Mouse (Mus musculus) heart, embryonic 13.5 days (tissue): ENCODE measurements around the gene Cacna1d. TPM values are rescaled to one million over a fixed set of nuclear protein-coding genes. Genes with fewer than 3 reads are reported as not detected.
A peak's percentile ranks its signal among the peaks of the same experiment; 100 is the strongest.

Experiments
- ATAC-seq: fragments of 200-750 bp; cut with Nextera tagmentation; 2 replicates; pipeline ENCODE4 v1.8.0; 2017; ENCODE audit warnings: moderate TSS enrichment; ENCODE audit not compliant: insufficient number of reproducible peaks, low FRiP score, low TSS enrichment; ENCODE audit errors: extremely low read depth
- H3K27ac ChIP-seq: fragments of 300-500 bp; sonication (generic); replicated peaks from 2 replicates; pipeline ENCODE4 v1.5.1; 2015; ENCODE audit warnings: moderate library complexity, mild to moderate bottlenecking, inconsistent platforms
- H3K27me3 ChIP-seq: fragments of 300-500 bp; sonication (generic); replicated peaks from 2 replicates; pipeline ENCODE4 v1.6.1; 2015; ENCODE audit warnings: mild to moderate bottlenecking, inconsistent platforms
- H3K36me3 ChIP-seq: fragments of 300-500 bp; sonication (generic); 2 replicates; pipeline ENCODE4 v1.6.1; 2015; ENCODE audit warnings: mild to moderate bottlenecking, inconsistent platforms
- H3K4me1 ChIP-seq: fragments of 300-500 bp; sonication (generic); 2 replicates; pipeline ENCODE4 v1.6.1; 2015; ENCODE audit warnings: inconsistent platforms
- H3K4me2 ChIP-seq: fragments of 300-500 bp; sonication (generic); 2 replicates; pipeline ENCODE4 v1.6.1; 2015; ENCODE audit warnings: inconsistent platforms, mild to moderate bottlenecking, moderate library complexity
- H3K4me3 ChIP-seq: fragments of 300-500 bp; sonication (generic); 2 replicates; pipeline ENCODE4 v1.5.1; 2015; ENCODE audit warnings: moderate library complexity, mild to moderate bottlenecking, inconsistent platforms
- H3K9ac ChIP-seq: fragments of 300-500 bp; sonication (generic); 2 replicates; pipeline ENCODE4 v1.6.1; 2015; ENCODE audit warnings: inconsistent platforms, mild to moderate bottlenecking, moderate library complexity
- H3K9me3 ChIP-seq: fragments of 300-500 bp; sonication (generic); 2 replicates; pipeline ENCODE4 v1.6.1; 2016; ENCODE audit warnings: inconsistent platforms
- WGBS: fragments of 180-500 bp; shearing (Covaris S2); methylation state at CpG from one replicate; pipeline ENCODE4 v1.1.7; 2015; ENCODE audit warnings: mixed read lengths; 5-methylcytosine and 5-hydroxymethylcytosine counted together
- polyA plus RNA-seq: library from polyadenylated mRNA; unstranded; fragments of >200 nt; fragmentation: Nextera tagmentation; extraction: Ambion mirVana; gene quantifications from 2 replicates; pipeline ENCODE4 v1.2.1, GENCODE M21; 2015

Cacna1d gene
- polyA plus RNA-seq, 1 experiment from 2014 or later: 8.0 TPM

- no peak for ATAC-seq
- Histone ChIP-seq H3K9me3 (no peaks in the 10 kb centered on the region), H3K4me1 (peaks cover 39% of the 10 kb centered on the region), H3K4me3 (no peak overlapping the region), H3K36me3 (no peaks in the 10 kb centered on the region), H3K27ac (no peak overlapping the region), H3K9ac (no peak overlapping the region), H3K27me3 (0 out of 2 replicates have a peak, but pooled peaks cover 3% of the 10 kb centered on the region), H3K4me2 (no peak overlapping the region)
- 63% methylated on average over 3 of the region's 3 CpGs for WGBS
Observed at GRCm38 (mm10) chr14:30458820-30459219, 32.4 kb downstream of the Cacna1d start.

DNA sequence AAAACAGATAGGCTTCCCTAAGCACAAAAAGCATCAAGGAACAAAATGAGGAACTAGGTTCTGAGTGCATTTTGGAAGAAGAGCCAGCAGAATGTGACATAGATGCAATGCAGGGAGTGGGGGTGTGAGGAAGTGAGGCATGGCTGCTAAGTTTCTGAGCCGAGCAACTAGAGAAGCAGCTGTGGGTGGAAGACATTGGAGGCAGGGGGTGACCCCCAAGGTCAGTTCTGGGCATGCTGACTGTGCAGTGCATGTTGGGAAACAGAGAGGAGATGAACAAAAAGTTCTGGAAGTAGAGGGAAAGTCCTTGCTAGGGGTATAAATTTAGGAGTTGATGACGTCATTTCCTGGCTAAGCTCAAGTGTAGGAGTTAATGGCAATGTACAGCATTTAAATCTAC, 33.4 kb downstream of the Cacna1d start:
- Histone ChIP-seq H3K9ac (no peak overlapping the region), H3K4me2 (no peak overlapping the region), H3K4me3 (no peak overlapping the region), H3K27ac (no peak overlapping the region), H3K9me3 (no peaks in the 10 kb centered on the region), H3K4me1 (peaks cover 34% of the 10 kb centered on the region), H3K36me3 (no peaks in the 10 kb centered on the region), H3K27me3 (0 out of 2 replicates have a peak, but pooled peaks cover 3% of the 10 kb centered on the region)
- WGBS: 33% methylated on average over 2 of the region's 2 CpGs
- no peak for ATAC-seq

DNA sequence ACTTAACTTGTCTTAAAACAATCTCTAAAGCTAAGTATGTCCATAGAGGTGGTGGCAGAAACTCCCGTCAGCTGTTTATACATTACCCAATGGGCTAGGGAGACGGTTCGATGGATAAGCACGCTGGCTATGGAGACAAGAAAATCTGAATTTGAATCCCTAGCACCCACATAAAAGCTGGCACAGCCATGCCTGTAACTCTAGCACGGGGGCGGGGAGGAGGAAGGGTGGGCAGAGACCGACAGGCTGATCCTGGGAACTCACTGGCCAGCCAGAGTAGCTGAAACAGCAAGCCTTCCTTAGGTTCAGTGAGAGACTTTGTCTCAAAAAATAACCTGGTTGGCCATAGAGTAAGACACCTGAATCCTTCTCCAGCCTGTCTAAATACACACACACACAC, 33.8 kb downstream of the Cacna1d start:
- H3K27me3 ChIP-seq: 0 out of 2 replicates have a peak, but pooled peaks cover 3% of the 10 kb centered on the region
- ATAC-seq: no peak
- H3K36me3 ChIP-seq: no peaks in the 10 kb centered on the region
- H3K27ac ChIP-seq: no peak overlapping the region
- no peaks in the 10 kb centered on the region for H3K9me3 ChIP-seq
- H3K4me1 ChIP-seq: peaks cover 32% of the 10 kb centered on the region
- 65% methylated on average over 7 of the region's 7 CpGs for WGBS
- H3K9ac ChIP-seq: no peak overlapping the region
- H3K4me3 ChIP-seq: no peak overlapping the region
- H3K4me2 ChIP-seq: no peak overlapping the region

DNA sequence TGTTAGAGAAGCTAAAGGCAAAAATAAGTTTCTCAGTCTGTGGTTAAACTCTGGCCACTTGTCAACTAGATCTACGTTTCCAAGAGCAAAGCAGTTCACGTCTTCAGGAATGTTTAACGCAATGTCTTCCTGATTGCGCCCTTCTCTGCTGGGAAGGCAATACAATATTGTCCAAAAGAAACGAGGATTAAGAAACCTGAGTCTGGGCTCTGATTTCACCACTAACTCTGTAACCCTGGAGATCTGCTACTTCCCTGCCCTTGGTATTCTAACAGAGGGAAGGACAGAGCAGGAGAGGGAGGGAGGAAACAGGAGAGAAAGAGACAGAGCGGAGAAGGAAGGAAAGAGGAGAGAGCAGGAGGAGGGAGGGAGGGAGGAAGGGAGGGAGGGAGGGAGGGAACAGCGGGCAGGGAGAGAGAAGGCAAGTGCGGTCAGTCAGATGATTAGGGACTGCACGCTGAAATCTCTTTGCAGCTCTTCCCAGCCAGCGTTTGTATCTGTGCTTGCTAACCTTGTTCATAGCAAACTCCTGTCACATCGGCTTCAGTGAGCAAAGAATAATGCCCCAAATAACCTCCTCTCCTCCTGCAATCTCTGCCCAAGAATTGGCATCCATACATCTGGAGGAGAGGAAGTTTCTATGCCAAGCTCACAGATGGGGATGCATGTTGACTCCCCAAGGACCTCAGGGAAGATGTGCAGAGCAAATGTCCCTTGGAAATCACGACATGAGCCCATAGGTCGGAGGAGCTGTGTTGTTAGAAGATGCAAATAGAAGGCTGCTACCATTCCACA, 35.3 kb downstream of the Cacna1d start:
- no peaks in the 10 kb centered on the region for H3K27me3 ChIP-seq

DNA sequence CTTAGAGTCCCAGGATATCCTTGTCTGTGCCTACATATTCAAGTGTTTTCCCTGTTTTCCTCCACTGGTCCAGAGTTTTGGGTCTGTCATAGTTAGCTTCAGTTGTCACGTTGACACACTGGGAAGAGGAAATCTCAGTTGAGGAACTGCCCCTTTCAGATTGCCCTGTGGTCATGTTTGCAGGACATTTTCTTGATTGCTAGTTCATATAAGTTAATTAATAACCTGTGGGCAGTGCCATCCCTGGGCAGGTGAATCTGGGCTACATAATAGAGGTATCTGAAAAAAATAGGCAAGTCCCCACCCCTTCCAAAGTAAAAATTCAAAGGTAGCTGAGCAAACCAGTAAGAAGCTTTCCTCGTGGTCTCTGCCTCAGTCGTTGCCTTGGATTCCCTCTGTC, 51.3 kb downstream of the Cacna1d start:
- peaks cover 5% of the 10 kb centered on the region; the same call in 1 of the 2 replicates for H3K36me3 ChIP-seq
- ATAC-seq: no peak
- H3K4me2 ChIP-seq: no peak overlapping the region
- H3K4me1 ChIP-seq: no peaks in the 10 kb centered on the region
- no peak overlapping the region for H3K27ac ChIP-seq
- H3K27me3 ChIP-seq: no peaks in the 10 kb centered on the region
- H3K4me3 ChIP-seq: no peak overlapping the region
- H3K9ac ChIP-seq: no peak overlapping the region
- 72% methylated on average over 3 of the region's 3 CpGs for WGBS
- peaks cover 5% of the 10 kb centered on the region for H3K9me3 ChIP-seq

More for the DNA sequence above, 35.3 kb downstream of the Cacna1d start:
- Histone ChIP-seq H3K4me1 (peaks cover 32% of the 10 kb centered on the region), H3K4me3 (0 out of 2 replicates have a peak overlapping the region, but pooled peaks have one; percentile 3), H3K4me2 (peak overlapping the region; percentile 52), H3K27ac (no peak overlapping the region), H3K9me3 (no peaks in the 10 kb centered on the region), H3K36me3 (no peaks in the 10 kb centered on the region), H3K9ac (peak overlapping the region; percentile 61; the same call in 1 of the 2 replicates)
- WGBS: 25% methylated on average over 12 of the region's 13 CpGs
- ATAC-seq: no peak

- Histone ChIP-seq H3K4me3 (no peak overlapping the region), H3K4me1 (0 out of 2 replicates have a peak, but pooled peaks cover 1% of the 10 kb centered on the region), H3K4me2 (no peak overlapping the region), H3K9ac (no peak overlapping the region), H3K36me3 (peaks cover 5% of the 10 kb centered on the region; the same call in 1 of the 2 replicates), H3K9me3 (peaks cover 5% of the 10 kb centered on the region), H3K27me3 (no peaks in the 10 kb centered on the region), H3K27ac (no peak overlapping the region)
- WGBS: 89% methylated on average over 5 of the region's 5 CpGs
- ATAC-seq: no peak
Observed at GRCm38 (mm10) chr14:30435316-30435715, 55.9 kb downstream of the Cacna1d start.

DNA sequence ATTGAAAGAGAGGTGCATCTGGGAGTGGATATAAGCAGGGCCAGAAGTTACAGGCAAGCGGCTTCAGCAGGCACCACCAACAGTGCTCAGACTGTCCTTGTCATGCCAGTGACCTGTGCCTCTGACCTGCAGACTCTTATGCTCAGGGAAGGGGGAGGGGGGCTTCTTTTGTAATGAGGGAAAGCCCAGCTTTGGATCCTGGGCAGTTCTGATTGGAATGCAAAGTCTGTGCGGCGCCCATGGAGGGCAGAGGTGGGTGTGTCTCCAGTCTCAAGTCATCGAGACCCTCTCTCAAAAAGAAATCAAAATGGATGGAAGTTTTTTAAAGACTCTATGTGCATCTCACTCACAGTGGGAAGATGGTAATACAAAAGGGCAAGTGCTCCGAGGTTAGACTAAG, 60.8 kb downstream of the Cacna1d start:
- H3K4me1 ChIP-seq: peaks cover 27% of the 10 kb centered on the region
- H3K27me3 ChIP-seq: no peaks in the 10 kb centered on the region
- H3K4me2 ChIP-seq: no peak overlapping the region
- no peak overlapping the region for H3K9ac ChIP-seq
- no peak overlapping the region for H3K27ac ChIP-seq
- no peaks in the 10 kb centered on the region for H3K36me3 ChIP-seq
- WGBS: 76% methylated on average over 5 of the region's 5 CpGs
- no peaks in the 10 kb centered on the region for H3K9me3 ChIP-seq
- no peak for ATAC-seq
- no peak overlapping the region for H3K4me3 ChIP-seq

DNA sequence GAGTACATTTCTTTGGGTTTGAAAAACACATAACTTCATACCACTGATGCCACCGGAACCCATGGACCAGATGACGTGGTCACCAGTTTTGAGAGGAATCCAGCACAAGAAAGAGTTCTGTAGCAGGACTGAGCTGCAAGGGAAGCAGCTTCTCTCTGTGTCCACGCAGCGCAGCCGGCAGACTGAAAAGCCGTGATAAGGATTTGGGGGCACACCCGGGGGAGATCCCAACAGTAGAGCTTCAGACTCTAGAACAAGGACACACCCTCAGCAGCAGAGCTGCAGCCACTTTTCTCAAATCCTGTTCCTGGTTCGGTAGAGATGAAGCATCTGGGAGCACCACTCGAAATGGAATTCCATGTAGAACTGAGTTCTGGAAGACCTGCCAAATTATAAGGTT, 61.2 kb downstream of the Cacna1d start:
- ATAC-seq: no peak
- H3K4me1 ChIP-seq: peaks cover 31% of the 10 kb centered on the region
- no peak overlapping the region for H3K4me2 ChIP-seq
- no peaks in the 10 kb centered on the region for H3K9me3 ChIP-seq
- no peaks in the 10 kb centered on the region for H3K36me3 ChIP-seq
- no peaks in the 10 kb centered on the region for H3K27me3 ChIP-seq
- H3K4me3 ChIP-seq: no peak overlapping the region
- 71% methylated on average over 9 of the region's 9 CpGs for WGBS
- no peak overlapping the region for H3K27ac ChIP-seq
- H3K9ac ChIP-seq: no peak overlapping the region

DNA sequence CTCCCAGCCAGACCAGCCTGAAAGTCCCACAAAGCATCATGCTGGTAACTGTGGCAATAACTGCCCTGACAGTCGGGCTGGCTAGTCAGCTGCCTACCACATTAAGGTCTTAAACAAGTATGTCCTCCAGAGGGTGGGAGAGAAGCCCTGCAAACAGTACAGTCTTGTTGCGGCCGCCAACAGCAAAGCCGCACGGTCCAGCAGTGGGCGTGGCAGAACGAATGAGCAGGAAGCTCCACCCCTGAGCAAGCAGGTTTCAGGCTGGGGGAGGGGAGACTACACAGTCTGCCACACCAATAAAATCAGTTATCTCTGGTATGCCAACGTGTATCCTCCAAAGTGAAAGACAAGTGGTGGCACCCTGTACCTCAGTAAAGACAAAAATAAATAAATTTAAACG, 61.6 kb downstream of the Cacna1d start:
- Histone ChIP-seq H3K4me3 (no peak overlapping the region), H3K27ac (no peak overlapping the region), H3K36me3 (no peaks in the 10 kb centered on the region), H3K4me2 (no peak overlapping the region), H3K27me3 (no peaks in the 10 kb centered on the region), H3K9ac (no peak overlapping the region), H3K4me1 (peaks cover 36% of the 10 kb centered on the region), H3K9me3 (no peaks in the 10 kb centered on the region)
- ATAC-seq: no peak
- 67% methylated on average over 9 of the region's 9 CpGs for WGBS

DNA sequence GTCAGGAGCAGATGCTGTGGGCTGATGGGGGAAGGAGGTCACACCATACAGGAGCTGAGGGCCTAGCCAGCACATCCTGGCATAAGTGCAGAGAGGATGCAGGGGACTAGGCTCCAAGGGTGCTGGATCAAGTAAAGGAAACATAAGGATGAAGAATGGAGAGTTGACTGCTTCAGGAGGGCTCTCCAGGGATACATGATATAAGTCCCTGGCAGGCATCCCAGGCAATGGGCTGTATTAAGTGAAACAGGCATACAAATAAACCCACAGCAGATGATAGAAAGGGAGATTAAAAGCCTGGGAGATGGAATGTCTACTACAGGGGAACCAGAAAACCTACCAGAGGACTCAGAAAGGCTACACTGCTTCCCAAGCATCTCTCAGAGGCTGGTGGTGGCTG, 62.5 kb downstream of the Cacna1d start:
- H3K27me3 ChIP-seq: no peaks in the 10 kb centered on the region
- H3K4me3 ChIP-seq: no peak overlapping the region
- H3K36me3 ChIP-seq: no peaks in the 10 kb centered on the region
- no peak for ATAC-seq
- no peaks in the 10 kb centered on the region for H3K9me3 ChIP-seq
- H3K9ac ChIP-seq: no peak overlapping the region
- peaks cover 38% of the 10 kb centered on the region for H3K4me1 ChIP-seq
- H3K4me2 ChIP-seq: no peak overlapping the region
- no peak overlapping the region for H3K27ac ChIP-seq

- WGBS: 28% methylated on average over 4 of the region's 4 CpGs
- peaks cover 38% of the 10 kb centered on the region for H3K4me1 ChIP-seq
- ATAC-seq: no peak
Observed at GRCm38 (mm10) chr14:30425876-30426275, 65.4 kb downstream of the Cacna1d start.

GRCm38 (mm10) chr14:30425175-30425574, 66.1 kb downstream of the Cacna1d start:
- WGBS: 25% methylated on average over 6 of the region's 6 CpGs
- Histone ChIP-seq H3K27ac (no peak overlapping the region), H3K9ac (no peak overlapping the region), H3K36me3 (no peaks in the 10 kb centered on the region), H3K9me3 (no peaks in the 10 kb centered on the region), H3K4me3 (no peak overlapping the region), H3K4me2 (peak overlapping the region; percentile 33), H3K4me1 (peaks cover 36% of the 10 kb centered on the region), H3K27me3 (no peaks in the 10 kb centered on the region)
- ATAC-seq: no peak

More at GRCm38 (mm10) chr14:30425876-30426275, 65.4 kb downstream of the Cacna1d start:
- Histone ChIP-seq H3K9me3 (no peaks in the 10 kb centered on the region), H3K27me3 (no peaks in the 10 kb centered on the region), H3K27ac (no peak overlapping the region), H3K9ac (no peak overlapping the region), H3K36me3 (no peaks in the 10 kb centered on the region), H3K4me3 (no peak overlapping the region), H3K4me2 (peak overlapping the region; percentile 33; the same call in 1 of the 2 replicates)
